Mouse (Mus musculus) liver, postnatal 0 days (tissue): ENCODE results near the gene Mycbp2.

ENCODE experiments used
- CTCF ChIP-seq: sonication (generic); IDR thresholded peaks from 2 replicates; pipeline ENCODE4 v1.5.1; 2016; ENCODE audit warnings: antibody characterized with exemption, low read depth
- EP300 ChIP-seq: IDR thresholded peaks from 2 replicates; pipeline ENCODE4 v1.6.1; 2016; ENCODE audit warnings: antibody characterized with exemption, low read depth, mild to moderate bottlenecking

DNA sequence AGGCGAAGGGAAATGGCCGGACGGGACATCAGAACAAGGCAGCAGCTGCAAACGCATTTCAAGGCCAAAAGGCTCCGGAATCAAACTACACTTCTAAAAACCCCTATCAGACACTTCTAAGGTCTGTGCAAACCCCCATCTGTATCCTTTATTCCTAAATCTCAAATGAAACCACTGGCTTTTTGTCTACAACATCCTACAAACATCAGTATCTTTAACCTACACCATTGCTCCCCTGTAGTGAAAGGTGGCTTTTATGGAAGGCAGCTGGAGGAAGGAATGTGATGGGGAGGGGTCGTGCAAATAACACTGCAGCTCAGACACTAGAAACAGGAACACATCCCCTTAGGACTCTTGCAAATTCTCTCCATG, 1.1 kb downstream of the Mycbp2 start:
- TF ChIP-seq CTCF: no peak
- no peak for TF ChIP-seq EP300
